Mouse (Mus musculus): ENCODE results near the gene Mt1. TPM values are rescaled to one million over a fixed set of nuclear protein-coding genes. Genes with fewer than 3 reads are reported as not detected.
A peak's percentile ranks its signal among the peaks of the same experiment; 100 is the strongest.
"Not testable (repeated sequence)": the region's sequence is repeated elsewhere in the genome, so short reads cannot be mapped to it uniquely, and the experiment has no call there.

Gene Mt1
- polyA plus RNA-seq, 1 experiment from 2014 or later, result 91.0 TPM

DNA sequence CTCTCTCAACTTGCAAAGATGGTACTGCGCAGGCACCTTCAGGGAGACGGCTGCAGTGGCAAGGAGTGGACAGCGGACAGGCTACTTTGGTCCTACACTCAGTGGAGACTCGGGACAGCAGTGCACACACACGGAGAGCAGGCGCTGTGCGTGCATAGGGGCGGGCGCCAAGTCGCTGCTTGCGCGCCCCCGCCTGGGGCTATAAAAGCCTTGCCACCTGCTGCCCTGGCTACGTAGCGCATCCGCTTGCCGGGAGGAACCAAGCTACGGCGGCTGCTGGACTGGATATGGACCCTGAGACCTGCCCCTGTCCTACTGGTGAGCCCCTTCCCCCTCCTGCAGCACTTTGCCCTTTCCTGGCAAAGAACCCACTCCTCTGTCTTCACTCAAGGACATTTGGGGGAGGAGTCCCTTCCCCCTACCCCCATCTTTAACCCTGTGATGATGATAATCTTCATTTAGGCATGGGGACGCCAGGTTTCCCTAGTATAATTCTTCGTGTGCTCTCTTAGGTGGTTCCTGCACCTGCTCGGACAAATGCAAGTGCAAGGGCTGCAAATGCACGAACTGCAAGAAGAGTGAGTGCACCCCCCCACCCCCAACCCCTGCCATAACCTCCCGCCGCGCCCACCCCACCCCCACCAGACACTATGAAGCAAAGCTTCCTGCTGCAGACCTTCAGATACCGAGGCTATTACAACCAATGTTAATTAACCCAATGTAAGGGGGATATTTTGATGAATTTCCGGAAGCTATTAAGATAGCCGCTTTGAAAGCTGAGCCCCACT, 26.2 kb upstream of the Mt1 start, which contains the start of gene Mt3:
Gene Mt3 (plus strand): TSS at position 95 of the 788 bp plus-strand sequence.
- 1% methylated on average over 29 of the region's 29 CpGs for WGBS
- Histone ChIP-seq H3K9ac (peak within 1 kb of the TSS; percentile 68), H3K9me3 (replicated peaks) (no peaks in the 10 kb centered on the region), H3K4me1 (peaks cover 53% of the 10 kb centered on the region), H3K36me3 (ENCODE audit: poor library complexity, severe bottlenecking) (no peaks in the 10 kb centered on the region), H3K27ac (peak within 1 kb of the TSS; percentile 80), H3K4me3 (peak within 1 kb of the TSS; percentile 52), H3K27me3 (no peaks in the 10 kb centered on the region), H3K4me2 (peak within 1 kb of the TSS; percentile 76)
- ATAC-seq, result peak; percentile 86

DNA sequence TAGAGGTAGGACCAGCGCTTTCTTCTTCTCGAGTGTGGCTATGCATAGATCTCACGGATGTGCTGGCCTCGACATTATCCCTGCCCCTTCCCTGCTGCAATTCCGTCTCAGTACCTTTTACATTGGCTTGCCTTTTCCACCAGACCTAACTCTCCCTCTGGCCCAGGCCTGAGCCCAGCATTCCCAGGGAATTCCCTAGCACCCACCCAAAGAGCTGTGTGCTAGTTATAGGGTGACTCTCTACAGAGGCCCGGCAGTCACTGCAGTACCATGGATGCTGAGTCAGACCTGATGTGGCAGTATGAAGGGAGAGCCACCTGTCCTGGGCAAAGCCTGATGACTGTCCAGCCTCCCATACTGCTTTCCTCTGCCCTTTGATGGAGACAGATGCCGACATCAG, 25.4 kb upstream of the Mt1 start:
- H3K9me3 ChIP-seq (replicated peaks), result no peaks in the 10 kb centered on the region
- peak overlapping the region; percentile 80 for H3K27ac ChIP-seq
- H3K4me3 ChIP-seq, result peak overlapping the region; percentile 52
- H3K4me1 ChIP-seq, result peaks cover 46% of the 10 kb centered on the region
- H3K36me3 ChIP-seq (ENCODE audit: poor library complexity, severe bottlenecking), result no peaks in the 10 kb centered on the region
- H3K9ac ChIP-seq, result peak overlapping the region; percentile 68
- ATAC-seq, result 0 out of 2 replicates have a peak, but pooled peaks have one; percentile 2
- 14% methylated on average over 7 of the region's 7 CpGs for WGBS
- H3K27me3 ChIP-seq, result no peaks in the 10 kb centered on the region
- peak overlapping the region; percentile 76 for H3K4me2 ChIP-seq

DNA sequence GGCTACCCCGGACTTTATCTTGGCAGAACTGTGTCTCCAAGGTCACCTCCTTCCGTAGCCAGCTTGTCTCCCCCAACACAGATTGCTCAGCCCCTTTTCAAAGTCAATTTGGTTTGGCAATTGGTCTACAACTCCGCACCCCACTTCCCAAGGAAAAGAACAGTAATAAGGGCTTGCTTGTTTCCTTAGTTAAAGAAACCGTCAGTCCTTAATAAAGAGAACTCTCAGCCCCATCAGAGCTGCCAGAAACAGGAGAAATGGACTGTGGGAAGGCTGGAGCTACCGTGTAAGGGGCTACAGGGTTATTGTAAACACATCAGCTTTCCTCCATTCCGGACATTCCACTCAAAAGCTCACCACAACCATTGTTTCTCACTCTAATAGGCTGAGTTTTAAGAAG, 24.3 kb upstream of the Mt1 start:
- Histone ChIP-seq H3K4me2 (peak overlapping the region; percentile 76), H3K4me3 (peak overlapping the region; percentile 52; the same call in 1 of the 2 replicates), H3K27ac (peak overlapping the region; percentile 80), H3K36me3 (ENCODE audit: poor library complexity, severe bottlenecking) (no peaks in the 10 kb centered on the region), H3K4me1 (peaks cover 45% of the 10 kb centered on the region), H3K9me3 (replicated peaks) (no peaks in the 10 kb centered on the region), H3K9ac (peak overlapping the region; percentile 68; the same call in 1 of the 2 replicates), H3K27me3 (no peaks in the 10 kb centered on the region)
- 22% methylated on average over 6 of the region's 6 CpGs for WGBS
- ATAC-seq, result peak; percentile 40

DNA sequence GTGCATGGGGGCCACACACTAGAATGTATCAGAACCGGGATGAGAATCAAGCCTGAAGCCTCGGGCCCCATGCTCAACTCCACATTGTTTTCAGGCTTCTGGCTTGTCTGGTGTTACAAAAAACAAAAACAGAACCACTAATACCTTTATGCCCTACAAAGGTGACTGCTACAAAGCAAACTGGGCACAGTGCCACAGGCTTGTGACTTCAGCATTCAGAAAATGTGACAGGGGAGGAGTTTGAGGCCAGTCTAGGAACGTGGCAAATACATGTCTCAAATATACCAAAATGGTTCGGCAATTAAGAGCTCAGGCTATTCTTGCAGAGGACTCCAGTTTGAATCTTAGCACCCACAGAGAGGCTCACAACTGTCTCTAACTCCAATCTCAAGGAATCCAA, 22.8 kb upstream of the Mt1 start:
- no peaks in the 10 kb centered on the region for H3K36me3 ChIP-seq (ENCODE audit: poor library complexity, severe bottlenecking)
- WGBS, result 55% methylated on average over 4 of the region's 4 CpGs

DNA sequence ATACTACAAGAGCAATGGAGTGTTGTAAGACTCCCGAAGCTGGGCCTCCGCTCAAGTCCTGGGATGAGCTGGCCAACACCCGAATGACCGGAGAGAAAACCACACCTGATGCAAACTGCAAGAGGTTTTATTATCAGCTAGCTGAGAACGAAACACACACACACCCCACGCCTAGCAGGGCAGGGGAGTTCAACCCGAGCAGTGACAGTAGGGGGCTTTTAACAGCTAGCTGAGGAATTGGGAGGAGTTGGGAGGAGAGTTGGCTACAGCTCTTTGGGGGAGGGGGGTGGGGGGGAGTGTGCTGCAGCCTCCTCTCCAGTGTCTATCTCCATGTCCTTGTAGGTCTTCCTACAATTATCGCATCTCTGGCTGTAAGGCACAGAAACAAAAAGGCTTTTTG, 13.1 kb upstream of the Mt1 start:
- not testable (repeated sequence) for ATAC-seq; H3K9ac ChIP-seq; H3K27ac ChIP-seq; H3K9me3 ChIP-seq (replicated peaks); H3K4me2 ChIP-seq; H3K4me3 ChIP-seq; H3K36me3 ChIP-seq (ENCODE audit: poor library complexity, severe bottlenecking); H3K4me1 ChIP-seq
- 74% methylated on average over 8 of the region's 8 CpGs for WGBS
- H3K27me3 ChIP-seq, result peaks cover 12% of the 10 kb centered on the region

More for the DNA sequence above, 22.8 kb upstream of the Mt1 start:
- Histone ChIP-seq H3K9me3 (replicated peaks) (no peaks in the 10 kb centered on the region), H3K4me3 (no peak overlapping the region), H3K4me1 (peaks cover 45% of the 10 kb centered on the region), H3K27me3 (no peaks in the 10 kb centered on the region), H3K27ac (no peak overlapping the region), H3K9ac (no peak overlapping the region), H3K4me2 (no peak overlapping the region)
- no peak for ATAC-seq

DNA sequence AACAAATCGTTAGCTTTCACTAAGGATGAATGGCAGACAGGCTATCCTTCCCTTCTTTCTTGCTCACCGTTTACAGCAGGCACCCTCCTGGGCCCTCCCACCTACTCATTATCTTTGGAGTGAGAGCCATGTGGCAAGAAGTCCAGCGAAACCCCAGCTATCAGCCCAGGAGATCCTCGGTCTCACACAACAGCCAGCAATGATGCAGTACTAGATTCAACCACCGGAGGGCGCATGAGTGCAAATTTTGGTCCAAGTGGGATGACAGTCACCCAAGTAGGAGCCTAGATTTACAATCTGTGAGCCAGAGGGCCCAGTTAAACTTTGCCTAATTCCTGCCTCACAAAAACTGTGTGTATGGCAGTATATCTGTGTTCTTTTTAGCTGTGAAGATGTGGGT, 11.6 kb upstream of the Mt1 start:
- H3K4me1 ChIP-seq, result peaks cover 11% of the 10 kb centered on the region
- no peak overlapping the region for H3K27ac ChIP-seq
- H3K4me3 ChIP-seq, result no peak overlapping the region
- H3K36me3 ChIP-seq (ENCODE audit: poor library complexity, severe bottlenecking), result no peaks in the 10 kb centered on the region
- H3K9me3 ChIP-seq (replicated peaks), result no peaks in the 10 kb centered on the region
- peaks cover 27% of the 10 kb centered on the region for H3K27me3 ChIP-seq
- WGBS, result 1% methylated on average over 6 of the region's 6 CpGs
- H3K4me2 ChIP-seq, result peak overlapping the region; percentile 19; the same call in 1 of the 2 replicates
- H3K9ac ChIP-seq, result no peak overlapping the region
- ATAC-seq, result peak; percentile 80; the same call in 1 of the 2 replicates

DNA sequence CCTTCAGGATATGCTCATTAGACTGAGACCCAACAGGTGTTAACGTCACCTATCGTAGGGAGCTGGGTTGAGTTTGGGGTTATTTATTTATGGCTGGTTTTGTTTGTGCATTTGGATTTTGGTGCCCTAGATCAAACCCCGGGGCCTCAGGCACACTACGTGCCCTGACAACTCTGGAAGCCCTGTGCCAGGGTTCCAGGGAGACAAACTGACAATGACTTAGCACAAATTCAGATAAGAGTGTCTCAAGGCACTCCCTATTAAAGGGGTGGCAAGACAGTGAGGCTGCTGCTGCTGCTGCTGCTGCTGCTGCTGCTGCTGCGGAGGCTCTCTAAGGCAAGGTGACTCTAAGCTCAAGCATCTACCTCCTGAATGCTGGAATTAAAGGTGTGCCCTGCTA, 9.3 kb upstream of the Mt1 start:
- Histone ChIP-seq H3K4me1 (peaks cover 28% of the 10 kb centered on the region), H3K36me3 (ENCODE audit: poor library complexity, severe bottlenecking) (no peaks in the 10 kb centered on the region), H3K9me3 (replicated peaks) (no peaks in the 10 kb centered on the region), H3K27ac (no peak overlapping the region), H3K4me3 (no peak overlapping the region), H3K4me2 (no peak overlapping the region), H3K9ac (no peak overlapping the region), H3K27me3 (peaks cover 50% of the 10 kb centered on the region)
- WGBS, result 90% methylated on average over 5 of the region's 5 CpGs
- ATAC-seq, result no peak

DNA sequence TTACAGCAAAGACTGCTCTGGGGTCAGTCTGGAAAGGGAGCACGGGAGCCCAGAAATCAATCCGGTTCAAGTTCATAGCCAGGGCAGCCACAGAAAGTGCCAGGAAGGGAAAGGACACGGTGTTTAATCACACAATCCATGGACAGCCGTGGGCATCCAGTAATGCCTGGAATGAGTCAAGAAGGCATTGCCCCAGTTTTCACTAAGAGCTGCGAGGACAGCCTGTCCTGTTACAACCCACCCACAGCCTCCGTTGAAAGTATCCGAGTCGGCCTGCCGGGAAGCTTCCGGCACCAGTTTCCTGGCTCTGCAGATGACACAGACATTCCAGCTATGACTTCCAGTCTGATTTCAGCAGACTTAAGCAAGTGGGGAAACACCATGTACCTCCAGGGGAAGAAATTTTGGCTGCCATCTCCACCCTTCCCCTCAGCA, 7.5 kb upstream of the Mt1 start:
- Histone ChIP-seq H3K36me3 (ENCODE audit: poor library complexity, severe bottlenecking) (no peaks in the 10 kb centered on the region), H3K4me2 (peak overlapping the region; percentile 94), H3K9me3 (replicated peaks) (no peaks in the 10 kb centered on the region), H3K4me1 (peaks cover 33% of the 10 kb centered on the region), H3K9ac (0 out of 2 replicates have a peak overlapping the region, but pooled peaks have one; percentile 70), H3K27me3 (peaks cover 67% of the 10 kb centered on the region), H3K4me3 (no peak overlapping the region; the same call in 1 of the 2 replicates), H3K27ac (no peak overlapping the region)
- WGBS, result 47% methylated on average over 10 of the region's 10 CpGs
- ATAC-seq, result no peak

DNA sequence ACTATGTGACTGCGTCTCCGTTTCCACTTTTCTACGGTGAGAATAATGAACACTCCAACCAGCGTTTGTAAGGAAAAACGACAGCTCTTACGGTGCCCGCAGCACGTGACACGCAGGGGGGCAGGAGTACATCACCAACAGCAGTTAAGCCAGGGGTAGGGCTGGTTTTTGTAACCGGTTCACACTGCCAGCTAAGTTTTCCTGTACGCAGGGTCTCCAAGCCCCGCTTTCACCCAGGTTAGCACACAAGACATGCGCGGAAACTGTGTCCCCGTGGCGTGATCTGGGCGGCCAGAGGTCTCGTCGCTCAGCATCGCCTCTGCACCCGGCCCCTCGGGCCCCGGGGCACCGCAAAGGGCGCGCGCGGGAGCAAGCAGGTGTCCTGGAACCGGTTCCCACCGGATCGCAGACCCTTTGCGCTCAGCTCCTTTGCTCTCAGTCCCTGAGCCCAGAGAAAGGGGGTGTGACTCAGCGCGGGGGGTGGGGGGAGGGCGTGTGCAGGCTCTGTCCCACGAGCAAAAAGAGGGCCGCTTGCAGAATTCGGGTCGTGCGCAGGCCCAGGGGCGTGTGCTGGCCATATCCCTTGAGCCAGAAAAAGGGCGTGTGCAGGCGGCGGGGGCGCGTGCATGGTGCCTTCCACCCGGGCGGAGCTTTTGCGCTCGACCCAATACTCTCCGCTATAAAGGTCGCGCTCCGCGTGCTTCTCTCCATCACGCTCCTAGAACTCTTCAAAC, 6.6 kb upstream of the Mt1 start, which contains the start of gene Mt2:
Gene Mt2 (plus strand): TSS at position 590 of the 734 bp plus-strand sequence.
- ATAC-seq, result peak; percentile 57
- H3K27me3 ChIP-seq, result peaks cover 69% of the 10 kb centered on the region
- peak within 1 kb of the TSS; percentile 94 for H3K4me2 ChIP-seq
- peak within 1 kb of the TSS; percentile 70 for H3K9ac ChIP-seq
- no peaks in the 10 kb centered on the region for H3K9me3 ChIP-seq (replicated peaks)
- peak within 1 kb of the TSS; percentile 51 for H3K4me3 ChIP-seq
- H3K27ac ChIP-seq, result no peak within 1 kb of the TSS
- no peaks in the 10 kb centered on the region for H3K36me3 ChIP-seq (ENCODE audit: poor library complexity, severe bottlenecking)
- H3K4me1 ChIP-seq, result peaks cover 31% of the 10 kb centered on the region
- under 1% methylated on average over 56 of the region's 56 CpGs for WGBS

DNA sequence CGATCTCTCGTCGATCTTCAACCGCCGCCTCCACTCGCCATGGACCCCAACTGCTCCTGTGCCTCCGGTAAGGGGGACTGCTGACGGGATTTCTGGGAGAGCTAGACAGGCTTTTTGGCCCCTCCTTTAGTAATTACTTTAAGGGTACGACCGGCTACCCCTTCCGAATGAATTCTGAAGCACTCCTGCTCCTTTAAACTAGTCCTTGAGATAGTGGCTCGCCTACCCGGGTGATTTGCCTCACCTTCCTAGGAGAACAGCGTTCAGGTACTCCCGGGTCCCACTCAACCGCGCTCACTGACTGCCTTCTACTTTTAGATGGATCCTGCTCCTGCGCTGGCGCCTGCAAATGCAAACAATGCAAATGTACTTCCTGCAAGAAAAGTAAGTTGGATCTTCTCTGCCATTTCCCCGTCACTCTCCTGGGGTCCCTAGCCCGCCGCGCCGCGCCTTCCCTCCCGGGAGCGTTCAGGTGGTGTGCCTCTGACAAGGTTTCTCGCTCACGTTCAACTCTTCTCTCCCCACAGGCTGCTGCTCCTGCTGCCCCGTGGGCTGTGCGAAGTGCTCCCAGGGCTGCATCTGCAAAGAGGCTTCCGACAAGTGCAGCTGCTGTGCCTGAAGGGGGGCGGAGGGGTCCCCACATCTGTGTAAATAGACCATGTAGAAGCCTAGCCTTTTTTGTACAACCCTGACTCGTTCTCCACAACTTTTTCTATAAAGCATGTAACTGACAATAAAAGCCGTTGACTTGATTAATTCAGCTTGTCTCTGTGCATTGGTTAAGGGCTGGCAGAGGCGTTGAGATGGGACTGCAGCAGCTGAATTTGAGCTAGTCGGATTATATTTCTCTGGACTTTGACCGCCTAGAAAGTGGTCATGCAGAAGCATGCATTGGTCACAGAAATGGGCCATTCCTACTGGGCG, 5.8 kb upstream of the Mt1 start:
- Histone ChIP-seq H3K9me3 (replicated peaks) (no peaks in the 10 kb centered on the region), H3K9ac (peak overlapping the region; percentile 70), H3K4me2 (peak overlapping the region; percentile 94), H3K4me3 (peak overlapping the region; percentile 51), H3K27ac (no peak overlapping the region), H3K4me1 (peaks cover 31% of the 10 kb centered on the region), H3K27me3 (peaks cover 74% of the 10 kb centered on the region), H3K36me3 (ENCODE audit: poor library complexity, severe bottlenecking) (no peaks in the 10 kb centered on the region)
- WGBS, result 2% methylated on average over 39 of the region's 39 CpGs
- peak; percentile 26; the same call in 1 of the 2 replicates for ATAC-seq

DNA sequence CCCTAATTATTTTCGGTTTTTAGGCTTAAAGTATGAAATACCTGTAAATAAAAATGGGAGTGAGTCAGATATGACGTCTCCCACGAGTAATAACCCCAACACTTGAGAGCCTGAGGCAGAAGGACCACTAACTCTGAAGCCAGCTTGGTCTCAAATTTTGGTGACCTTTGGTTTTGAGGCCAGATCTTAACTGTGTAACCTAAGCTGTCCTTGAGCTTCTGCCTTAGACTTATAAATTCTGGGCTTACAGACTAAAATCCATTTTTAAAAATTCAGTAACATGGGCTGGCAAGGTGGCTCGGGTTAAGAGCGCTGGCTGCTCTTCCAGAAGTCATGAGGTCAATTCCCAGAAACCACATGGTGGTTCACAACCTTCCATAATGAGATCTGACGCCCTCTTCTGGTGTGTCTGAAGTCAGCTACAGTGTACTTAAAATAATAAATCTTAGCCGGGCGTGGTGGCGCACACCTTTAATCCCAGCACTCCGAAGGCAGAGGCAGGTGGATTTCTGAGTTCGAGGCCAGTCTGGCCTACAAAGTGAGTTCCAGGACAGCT, 5.0 kb upstream of the Mt1 start:
- no peaks in the 10 kb centered on the region for H3K36me3 ChIP-seq (ENCODE audit: poor library complexity, severe bottlenecking)
- H3K27ac ChIP-seq, result no peak overlapping the region
- WGBS, result 51% methylated on average over 11 of the region's 11 CpGs
- no peak for ATAC-seq
- H3K9ac ChIP-seq, result no peak overlapping the region
- H3K4me3 ChIP-seq, result no peak overlapping the region
- no peak overlapping the region; the same call in 1 of the 2 replicates for H3K4me2 ChIP-seq
- H3K27me3 ChIP-seq, result peaks cover 83% of the 10 kb centered on the region
- no peaks in the 10 kb centered on the region for H3K9me3 ChIP-seq (replicated peaks)
- H3K4me1 ChIP-seq, result peaks cover 33% of the 10 kb centered on the region
